Mouse (Mus musculus) MEL (cell line): Measurements from ENCODE around the gene Zfp113. TPM values are rescaled to one million over a fixed set of nuclear protein-coding genes. Genes with fewer than 3 reads are reported as not detected.

Experiments used
- DNase-seq: peaks from one replicate; pipeline ENCODE4 v3.0.0; 2011; ENCODE audit warnings: low read depth, low spot score
- H3K27ac ChIP-seq: 2 replicates; pipeline ENCODE4 v1.5.1; 2012; ENCODE audit warnings: low read depth, mild to moderate bottlenecking, control low read depth, low read length, moderate library complexity; ENCODE audit not compliant: control insufficient read depth
- H3K27me3 ChIP-seq, 2 experiments: fragments of 150-350 bp in 1 of 2; sonication (generic) in 1 of 2; 2 replicates each; pipeline ENCODE4 v1.6.1; 2012; ENCODE audit warnings: low read length in 2 of 2, mild to moderate bottlenecking in 2 of 2, improper control_type of control experiment in 1 of 2, moderate library complexity in 1 of 2; ENCODE audit not compliant: insufficient read depth in 2 of 2, control insufficient read depth in 1 of 2
- H3K36me3 ChIP-seq, 2 experiments: 2 replicates each; pipeline ENCODE4 v1.6.1; 2012 to 2014; ENCODE audit warnings: low read length in 2 of 2, improper control_type of control experiment in 1 of 2, inconsistent platforms in 1 of 2, mild to moderate bottlenecking in 1 of 2; ENCODE audit not compliant: insufficient read depth in 2 of 2, control insufficient read depth in 1 of 2
- H3K4me1 ChIP-seq, 2 experiments: fragments of 150-350 bp in 1 of 2; sonication (generic) in 1 of 2; 2 replicates each; pipeline ENCODE4 v1.6.1; 2012; ENCODE audit warnings: low read length in 2 of 2, improper control_type of control experiment in 1 of 2, mild to moderate bottlenecking in 1 of 2; ENCODE audit not compliant: insufficient read depth in 2 of 2, control insufficient read depth in 1 of 2
- H3K4me3 ChIP-seq, 2 experiments: fragments of 150-350 bp in 1 of 2; sonication (generic) in 1 of 2; 2 replicates each; pipeline ENCODE4 v1.5.1; 2012; ENCODE audit warnings: low read depth in 2 of 2, low read length in 2 of 2, mild to moderate bottlenecking in 2 of 2, moderate library complexity in 2 of 2, control low read depth in 1 of 2, improper control_type of control experiment in 1 of 2; ENCODE audit not compliant: control insufficient read depth in 1 of 2, insufficient read depth in 1 of 2
- H3K79me2 ChIP-seq: 2 replicates; pipeline ENCODE4 v1.6.1; 2012; ENCODE audit warnings: mild to moderate bottlenecking, low read length, moderate library complexity; ENCODE audit not compliant: control insufficient read depth, poor library complexity, insufficient read depth
- H3K9ac ChIP-seq: 2 replicates; pipeline ENCODE4 v1.6.1; 2012; ENCODE audit warnings: low read depth, mild to moderate bottlenecking, control low read depth, low read length, moderate library complexity; ENCODE audit not compliant: control insufficient read depth, poor library complexity, severe bottlenecking
- H3K9me3 ChIP-seq: fragments of 150-350 bp; sonication (generic); replicated peaks from 2 replicates; pipeline ENCODE4 v1.6.1; 2012; ENCODE audit warnings: mild to moderate bottlenecking, low read length, improper control_type of control experiment, moderate library complexity; ENCODE audit not compliant: insufficient read depth
- BHLHE40 ChIP-seq: IDR thresholded peaks from 2 replicates; pipeline ENCODE4 v1.6.1; 2012; ENCODE audit warnings: low read depth, mild to moderate bottlenecking, inconsistent platforms, low read length, improper control_type of control experiment, borderline replicate concordance
- CHD1 ChIP-seq: IDR thresholded peaks from 2 replicates; pipeline ENCODE4 v1.6.1; 2012; ENCODE audit warnings: low read depth, mild to moderate bottlenecking, inconsistent platforms, low read length, improper control_type of control experiment
- CHD2 ChIP-seq: IDR thresholded peaks from 2 replicates; pipeline ENCODE4 v1.6.1; 2011; ENCODE audit warnings: low read length, improper control_type of control experiment
- CTCF ChIP-seq, 3 experiments: IDR thresholded peaks in 2 of 3; conservative IDR thresholded peaks in 1 of 3; 2 replicates each; pipeline ENCODE4 v1.5.1; 2011 to 2012; ENCODE audit warnings: low read length in 3 of 3, low read depth in 2 of 3, mild to moderate bottlenecking in 2 of 3, improper control_type of control experiment in 1 of 3, inconsistent platforms in 1 of 3, mixed read lengths in 1 of 3, moderate library complexity in 1 of 3; ENCODE audit not compliant: control insufficient read depth in 1 of 3, insufficient read depth in 1 of 3, poor library complexity in 1 of 3, severe bottlenecking in 1 of 3
- ELF1 ChIP-seq: IDR thresholded peaks from 2 replicates; pipeline ENCODE4 v1.6.1; 2014; ENCODE audit warnings: low read depth, mild to moderate bottlenecking, inconsistent platforms, low read length, improper control_type of control experiment, moderate library complexity
- GABPA ChIP-seq: IDR thresholded peaks from 2 replicates; pipeline ENCODE4 v1.6.1; 2012; ENCODE audit warnings: low read depth, mild to moderate bottlenecking, inconsistent platforms, low read length, improper control_type of control experiment, moderate library complexity
- HCFC1 ChIP-seq: IDR thresholded peaks from 2 replicates; pipeline ENCODE4 v1.6.1; 2012; ENCODE audit warnings: low read depth, mild to moderate bottlenecking, inconsistent platforms, low read length, improper control_type of control experiment, moderate library complexity
- KAT2A ChIP-seq: conservative IDR thresholded peaks from 2 replicates; pipeline ENCODE4 v1.6.1; 2012; ENCODE audit warnings: low read depth, low read length, improper control_type of control experiment, inconsistent platforms
- MAX ChIP-seq: IDR thresholded peaks from 2 replicates; pipeline ENCODE4 v1.6.1; 2011; ENCODE audit warnings: low read length, improper control_type of control experiment
- MAZ ChIP-seq: IDR thresholded peaks from 2 replicates; pipeline ENCODE4 v1.6.1; 2012; ENCODE audit warnings: low read depth, mild to moderate bottlenecking, inconsistent platforms, low read length, improper control_type of control experiment
- MEF2A ChIP-seq: IDR thresholded peaks from 2 replicates; pipeline ENCODE4 v1.6.1; 2014; ENCODE audit warnings: low read depth, mild to moderate bottlenecking, inconsistent platforms, low read length, improper control_type of control experiment; ENCODE audit not compliant: poor library complexity, insufficient replicate concordance, severe bottlenecking; ENCODE audit errors: extremely low read depth
- MXI1 ChIP-seq: IDR thresholded peaks from 2 replicates; pipeline ENCODE4 v1.6.1; 2011; ENCODE audit warnings: mild to moderate bottlenecking, low read depth, low read length, improper control_type of control experiment
- MYC ChIP-seq: IDR thresholded peaks from 2 replicates; pipeline ENCODE4 v1.6.1; 2011; ENCODE audit warnings: low read depth, mild to moderate bottlenecking, low read length, improper control_type of control experiment, moderate library complexity
- NELFE ChIP-seq: IDR thresholded peaks from 2 replicates; pipeline ENCODE4 v1.6.1; 2011; ENCODE audit warnings: low read depth, low read length, improper control_type of control experiment
- NRF1 ChIP-seq: IDR thresholded peaks from 2 replicates; pipeline ENCODE4 v1.6.1; 2014; ENCODE audit warnings: low read depth, mild to moderate bottlenecking, inconsistent platforms, low read length, improper control_type of control experiment, moderate library complexity; ENCODE audit not compliant: poor library complexity, insufficient read depth, severe bottlenecking
- POLR2A ChIP-seq, 2 experiments: IDR thresholded peaks; 2 replicates each; pipeline ENCODE4 v1.6.1; 2011 to 2012; ENCODE audit warnings: low read length in 2 of 2, mild to moderate bottlenecking in 2 of 2, control low read depth in 1 of 2, improper control_type of control experiment in 1 of 2, low read depth in 1 of 2, moderate library complexity in 1 of 2; ENCODE audit not compliant: control insufficient read depth in 1 of 2, insufficient read depth in 1 of 2, poor library complexity in 1 of 2
- POLR2AphosphoS5 ChIP-seq: IDR thresholded peaks from 2 replicates; pipeline ENCODE4 v1.6.1; 2012; ENCODE audit warnings: low read depth, borderline replicate concordance, mild to moderate bottlenecking, inconsistent platforms, low read length, moderate library complexity, mixed read lengths
- RCOR1 ChIP-seq: IDR thresholded peaks from 2 replicates; pipeline ENCODE4 v1.6.1; 2012; ENCODE audit warnings: low read depth, mild to moderate bottlenecking, inconsistent platforms, low read length, improper control_type of control experiment
- SIN3A ChIP-seq: IDR thresholded peaks from 2 replicates; pipeline ENCODE4 v1.6.1; 2012; ENCODE audit warnings: low read length, improper control_type of control experiment, inconsistent platforms
- TAL1 ChIP-seq: IDR thresholded peaks from 2 replicates; pipeline ENCODE4 v1.6.1; 2012; ENCODE audit warnings: mild to moderate bottlenecking, inconsistent platforms, low read length, moderate library complexity, mixed read lengths
- TBP ChIP-seq: IDR thresholded peaks from 2 replicates; pipeline ENCODE4 v1.8.0; 2011; ENCODE audit warnings: low read depth, low read length, improper control_type of control experiment
- TCF12 ChIP-seq: IDR thresholded peaks from 2 replicates; pipeline ENCODE4 v1.6.1; 2014; ENCODE audit warnings: low read depth, mild to moderate bottlenecking, inconsistent platforms, low read length, improper control_type of control experiment, moderate library complexity
- UBTF ChIP-seq: IDR thresholded peaks from 2 replicates; pipeline ENCODE4 v1.6.1; 2012; ENCODE audit warnings: low read depth, mild to moderate bottlenecking, inconsistent platforms, low read length, improper control_type of control experiment, moderate library complexity, borderline replicate concordance; ENCODE audit not compliant: insufficient read depth
- USF1 ChIP-seq: IDR thresholded peaks from 2 replicates; pipeline ENCODE4 v1.6.1; 2014; ENCODE audit warnings: low read depth, mild to moderate bottlenecking, inconsistent platforms, low read length, improper control_type of control experiment, moderate library complexity
- USF2 ChIP-seq, 2 experiments: IDR thresholded peaks; 2 replicates each; pipeline ENCODE4 v1.6.1; 2011 to 2012; ENCODE audit warnings: improper control_type of control experiment in 2 of 2, low read length in 2 of 2, borderline replicate concordance in 1 of 2, inconsistent platforms in 1 of 2, low read depth in 1 of 2, mild to moderate bottlenecking in 1 of 2; ENCODE audit not compliant: insufficient read depth in 1 of 2
- ZMIZ1 ChIP-seq: IDR thresholded peaks from 2 replicates; pipeline ENCODE4 v1.6.1; 2012; ENCODE audit warnings: low read depth, mild to moderate bottlenecking, inconsistent platforms, low read length, improper control_type of control experiment, moderate library complexity
- ZNF384 ChIP-seq: IDR thresholded peaks from 2 replicates; pipeline ENCODE4 v1.6.1; 2012; ENCODE audit warnings: low read depth, mild to moderate bottlenecking, inconsistent platforms, low read length, improper control_type of control experiment
- polyA plus RNA-seq, 2 experiments: library from polyadenylated mRNA; stranded (reverse) in 1 of 2; unstranded in 1 of 2; fragments of >175 nt in 1 of 2; fragments of >200 nt in 1 of 2; gene quantifications; 2 replicates each; pipeline versions ENCODE4 v1.2.1 to v1.2.4; 2012; ENCODE audit warnings: low replicate concordance in 2 of 2, low read depth in 1 of 2; ENCODE audit not compliant: insufficient read length in 2 of 2, insufficient read depth in 1 of 2, missing spikeins in 1 of 2
- total RNA-seq: library from RNA; depleted of rRNA; stranded (reverse); fragments of 300-350 nt; gene quantifications from 2 replicates; pipeline ENCODE4 v1.2.3, GENCODE M21; 2012

The Zfp113 gene
- total and polyA plus RNA-seq, 3 experiments, result 6.8 to 6.9 TPM; not detected in 1

- Histone ChIP-seq H3K9me3 (no peaks in the 10 kb centered on the region), H3K9ac (no peak overlapping the region), H3K36me3 (peaks cover 3 to 7% of the 10 kb centered on the region in 2 experiments; a peak in 1 of 4 replicates), H3K79me2 (peaks cover 9% of the 10 kb centered on the region), H3K27ac (no peak overlapping the region), H3K4me1 (peaks cover 0 to 3% of the 10 kb centered on the region in 2 experiments; a peak in 1 of 4 replicates), H3K27me3 (no peaks in the 10 kb centered on the region), H3K4me3 (no peak overlapping the region)
- TF ChIP-seq POLR2A (IDR thresholded peaks at IDR 0.05; ENCODE audit: control insufficient read depth in 1 of 2, insufficient read depth in 1 of 2, low read depth in 1 of 2, low read length in 2 of 2, poor library complexity in 1 of 2), result no peak; a peak in 1 of 4 replicates
- TF ChIP-seq NRF1, result no peak
- no peak for TF ChIP-seq TBP
- no peak for TF ChIP-seq POLR2AphosphoS5
- TF ChIP-seq UBTF, result no peak
- TF ChIP-seq RCOR1, result no peak
- no peak for TF ChIP-seq USF1
- no peak for TF ChIP-seq BHLHE40
- no peak for TF ChIP-seq USF2 (IDR thresholded peaks at IDR 0.05; ENCODE audit: borderline replicate concordance in 1 of 2, insufficient read depth in 1 of 2, low read depth in 1 of 2, low read length in 2 of 2)
- no peak for TF ChIP-seq MEF2A
- no peak for TF ChIP-seq ZMIZ1
- TF ChIP-seq MYC, result no peak
- TF ChIP-seq GABPA, result no peak
- TF ChIP-seq HCFC1, result no peak
- no peak for TF ChIP-seq CHD2
- no peak for TF ChIP-seq SIN3A
- no peak for TF ChIP-seq ZNF384
- no peak for TF ChIP-seq CTCF (IDR thresholded peaks at IDR 0.05 in 2 of 3, conservative IDR thresholded peaks at IDR 0.05 in 1 of 3; ENCODE audit: control insufficient read depth in 1 of 3, insufficient read depth in 1 of 3, low read depth in 2 of 3, low read length in 3 of 3, poor library complexity in 1 of 3, severe bottlenecking in 1 of 3)
- no peak for DNase-seq
Measured at GRCm38 (mm10) chr5:138163046-138163445, 7.5 kb upstream of the Zfp113 start.

- no peaks in the 10 kb centered on the region for H3K27me3 ChIP-seq
- H3K4me1 ChIP-seq, result peaks cover 0 to 3% of the 10 kb centered on the region in 2 experiments; a peak in 1 of 4 replicates
- peak within 1 kb of the TSS; percentile 89 for H3K9ac ChIP-seq
- H3K79me2 ChIP-seq, result peaks cover 9% of the 10 kb centered on the region
- peak within 1 kb of the TSS; percentile 56 for H3K27ac ChIP-seq
- peak; percentile 95 for DNase-seq
- H3K36me3 ChIP-seq, result peaks cover 3 to 7% of the 10 kb centered on the region in 2 experiments; a peak in 1 of 4 replicates
- H3K4me3 ChIP-seq, result peak within 1 kb of the TSS; percentile 78 to 91
- H3K9me3 ChIP-seq, result no peaks in the 10 kb centered on the region
- TF ChIP-seq ELF1 (peak; percentile 72), MAX (peak; percentile 28; the same call in 1 of the 2 replicates), UBTF (0 out of 2 replicates have a peak, but pooled peaks have one; percentile 22), KAT2A (peak; percentile 85), CHD1 (no peak), ZNF384 (peak; percentile 56; the same call in 1 of the 2 replicates), MXI1 (peak; percentile 75), CTCF (IDR thresholded peaks at IDR 0.05 in 2 of 3, conservative IDR thresholded peaks at IDR 0.05 in 1 of 3; ENCODE audit: control insufficient read depth in 1 of 3, insufficient read depth in 1 of 3, low read depth in 2 of 3, low read length in 3 of 3, poor library complexity in 1 of 3, severe bottlenecking in 1 of 3) (0 out of 6 replicates have a peak, but pooled peaks of 1 of the 3 experiments have one; percentile 6), NELFE (peak; percentile 87), NRF1 (peak; percentile 92), MAZ (peak; percentile 80), TBP (peak; percentile 74), BHLHE40 (no peak), HCFC1 (peak; percentile 97), TAL1 (no peak), TCF12 (peak; percentile 82), MYC (0 out of 2 replicates have a peak, but pooled peaks have one; percentile 34), ZMIZ1 (no peak)
Measured at GRCm38 (mm10) chr5:138160842-138161665, 5.5 kb upstream of the Zfp113 start, which contains the start of gene Cops6. Gene Cops6, plus strand, starts transcription at chr5:138161071.
